Mouse (Mus musculus) myocyte (in vitro differentiated cells): ENCODE results near the gene Hoxd1.

ENCODE experiments used
- TCF12 ChIP-seq: IDR thresholded peaks from one replicate; pipeline ENCODE4 v1.6.1; 2011; ENCODE audit warnings: mild to moderate bottlenecking, control low read depth; ENCODE audit not compliant: poor library complexity, insufficient read depth, severe bottlenecking
- TCF3 ChIP-seq: IDR thresholded peaks from one replicate; pipeline ENCODE4 v1.6.1; 2011; ENCODE audit warnings: low read depth, control low read depth; ENCODE audit not compliant: insufficient read length

- TF ChIP-seq TCF12 (no peak), TCF3 (no peak)
These were observed 23.3 kb upstream of the Hoxd1 start for GRCm38 (mm10) chr2:74739476-74739800.
